Mouse (Mus musculus): ENCODE results near the gene Tmco1. TPM values are rescaled to one million over a fixed set of nuclear protein-coding genes. Genes with fewer than 3 reads are reported as not detected.

The Tmco1 gene
- total RNA-seq, 2 experiments from 2014 or later: 36.1 to 43.9 TPM

GRCm38 (mm10) chr1:167365808-167366207, 57.6 kb downstream of the Tmco1 start:
- no peak for DNase-seq
- intact Hi-C loops (cut with DNase I): no loop called here

GRCm38 (mm10) chr1:167366621-167367020, 58.4 kb downstream of the Tmco1 start:
- intact Hi-C loops (cut with DNase I): no loop called here
- DNase-seq: no peak

- DNase-seq: no peak
- intact Hi-C loops (cut with DNase I): no loop called here
These were observed 59.8 kb downstream of the Tmco1 start for GRCm38 (mm10) chr1:167368018-167368417.

- intact Hi-C loops (cut with DNase I): no loop called here
- DNase-seq: no peak
These were observed 60.3 kb downstream of the Tmco1 start for GRCm38 (mm10) chr1:167368513-167368912.

GRCm38 (mm10) chr1:167369905-167370304, 61.7 kb downstream of the Tmco1 start:
- intact Hi-C loops (cut with DNase I): no loop called here
- DNase-seq: peak; percentile 86

- intact Hi-C loops (cut with DNase I): no loop called here
- DNase-seq: no peak
These were observed 64.6 kb downstream of the Tmco1 start for GRCm38 (mm10) chr1:167372739-167373138.

GRCm38 (mm10) chr1:167374003-167374784, 66.0 kb downstream of the Tmco1 start:
- DNase-seq: no peak
- intact Hi-C loops (cut with DNase I): no loop called here

GRCm38 (mm10) chr1:167374942-167375341, 66.8 kb downstream of the Tmco1 start:
- DNase-seq: no peak
- intact Hi-C loops (cut with DNase I): no loop called here

GRCm38 (mm10) chr1:167378019-167378418, 69.8 kb downstream of the Tmco1 start:
- intact Hi-C loops (cut with DNase I): no loop called here
- DNase-seq: no peak

- DNase-seq: no peak
- intact Hi-C loops (cut with DNase I): no loop called here
These were observed 71.6 kb downstream of the Tmco1 start for GRCm38 (mm10) chr1:167379751-167380150.

- intact Hi-C loops (cut with DNase I): no loop called here
- no peak for DNase-seq
These were observed 72.0 kb downstream of the Tmco1 start for GRCm38 (mm10) chr1:167380223-167380622.

- intact Hi-C loops (cut with DNase I): no loop called here
- DNase-seq: no peak
These were observed 73.2 kb downstream of the Tmco1 start for GRCm38 (mm10) chr1:167381050-167382015.

GRCm38 (mm10) chr1:167382316-167382715, 74.1 kb downstream of the Tmco1 start:
- DNase-seq: no peak
- intact Hi-C loops (cut with DNase I): no loop called here

GRCm38 (mm10) chr1:167382763-167383162, 74.6 kb downstream of the Tmco1 start:
- intact Hi-C loops (cut with DNase I): no loop called here
- DNase-seq: no peak

- no peak for DNase-seq
- intact Hi-C loops (cut with DNase I): no loop called here
These were observed 75.0 kb downstream of the Tmco1 start for GRCm38 (mm10) chr1:167383178-167383577.

Small RNA genes lying within 50 kb of the gene (microRNA-seq; reads per million reads assigned to microRNA genes)
- not detected for gene Gm25911
- not detected for gene Mir6347

Other genes starting within 250 kb of the Tmco1 start
- gene Uck2, start 23.1 kb upstream of the Tmco1 start, total RNA-seq (2021): 10 to 100 TPM; 80.8 to 85.6 TPM
- gene Aldh9a1, start 41.6 kb downstream of the Tmco1 start, total RNA-seq (2021): 10 to 100 TPM; 36.0 to 40.7 TPM
- gene Mgst3, start 85.5 kb downstream of the Tmco1 start, total RNA-seq (2021): 100 to 1,000 TPM; 119 to 121 TPM
- not detected for gene Lrrc52, start 158.4 kb downstream of the Tmco1 start, total RNA-seq (2021)

All from left cerebral cortex, postnatal 4 days (tissue).